Mouse (Mus musculus) lung, postnatal 0 days (tissue): ENCODE measurements around the gene Ctsg.

ENCODE experiments used
- CTCF ChIP-seq: IDR thresholded peaks from 2 replicates; pipeline ENCODE4 v1.5.1; 2016; ENCODE audit warnings: antibody characterized with exemption, mild to moderate bottlenecking
- EP300 ChIP-seq: IDR thresholded peaks from 2 replicates; pipeline ENCODE4 v1.6.1; 2016; ENCODE audit warnings: antibody characterized with exemption, mild to moderate bottlenecking, control low read depth

DNA sequence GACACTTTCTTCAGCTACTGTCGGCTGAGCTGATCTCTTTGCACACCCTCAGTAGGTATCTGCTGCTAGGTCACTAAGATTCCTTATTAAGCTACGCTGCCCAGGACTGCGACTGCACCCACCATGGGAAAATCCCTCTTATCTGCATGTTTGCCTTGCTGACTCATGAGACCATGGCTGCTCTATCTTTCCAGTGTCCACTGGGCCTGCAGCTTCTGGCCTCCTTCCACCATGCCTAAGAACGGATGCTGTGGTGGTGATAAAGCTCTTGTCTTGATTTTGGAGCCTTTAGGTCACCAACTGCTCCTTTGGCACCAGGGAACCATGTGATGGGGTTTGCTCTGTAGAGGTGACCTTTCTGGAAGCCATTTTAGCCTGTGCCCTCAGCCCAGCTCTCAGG lies 44.7 kb downstream of the Ctsg start:
- TF ChIP-seq CTCF (no peak), EP300 (no peak)
